Mouse (Mus musculus) testis, adult 2 months (tissue): Measurements from ENCODE around the gene 5730596B20Rik.

Experiments
- CTCF ChIP-seq: fragments of 200-500 bp; IDR thresholded peaks from 2 replicates; pipeline ENCODE4 v1.5.1; 2012; ENCODE audit warnings: low read depth, mild to moderate bottlenecking, inconsistent platforms, low read length, moderate library complexity; ENCODE audit not compliant: control insufficient read depth, insufficient read depth, insufficient replicate concordance
- POLR2A ChIP-seq: fragments of 200-500 bp; IDR thresholded peaks from 2 replicates; pipeline ENCODE4 v1.6.1; 2012; ENCODE audit warnings: low read depth, mild to moderate bottlenecking, inconsistent platforms, low read length, moderate library complexity; ENCODE audit not compliant: control insufficient read depth

DNA sequence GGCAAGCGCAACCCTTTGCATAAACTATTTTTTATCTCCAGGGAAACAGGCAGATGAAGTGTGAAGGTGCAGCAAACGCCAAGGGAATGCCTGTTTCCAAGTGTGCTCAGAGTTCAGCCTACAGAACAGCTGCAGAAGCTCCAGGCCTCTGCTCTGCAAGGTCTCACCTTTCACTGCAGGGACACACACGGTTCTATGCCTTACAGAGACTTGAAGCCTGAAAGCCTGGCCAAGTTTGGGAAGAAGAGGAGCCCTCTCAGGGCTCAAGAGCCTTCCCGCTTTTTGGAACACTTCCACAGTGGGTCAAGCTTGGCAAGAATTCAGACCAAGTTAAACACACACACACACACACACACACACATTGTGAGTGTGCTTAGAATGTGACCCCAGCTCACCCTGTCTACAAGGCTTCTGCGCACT lies 11.9 kb downstream of the 5730596B20Rik start:
- no peak for TF ChIP-seq POLR2A
- no peak for TF ChIP-seq CTCF
